Mouse (Mus musculus) adrenal gland, adult 8-10 months (tissue): Measurements from ENCODE around the gene Ccl20. TPM values are rescaled to one million over a fixed set of nuclear protein-coding genes. Genes with fewer than 3 reads are reported as not detected.

ENCODE experiments used
- DNase-seq: peaks from one replicate; pipeline ENCODE4 v3.0.0; 2022
- total RNA-seq, 4 experiments: library from RNA; stranded (reverse); gene quantifications; 2 replicates each; pipeline ENCODE4 v1.2.4; 2022

Ccl20 gene
- total RNA-seq, 4 experiments from 2014 or later: not detected

DNA sequence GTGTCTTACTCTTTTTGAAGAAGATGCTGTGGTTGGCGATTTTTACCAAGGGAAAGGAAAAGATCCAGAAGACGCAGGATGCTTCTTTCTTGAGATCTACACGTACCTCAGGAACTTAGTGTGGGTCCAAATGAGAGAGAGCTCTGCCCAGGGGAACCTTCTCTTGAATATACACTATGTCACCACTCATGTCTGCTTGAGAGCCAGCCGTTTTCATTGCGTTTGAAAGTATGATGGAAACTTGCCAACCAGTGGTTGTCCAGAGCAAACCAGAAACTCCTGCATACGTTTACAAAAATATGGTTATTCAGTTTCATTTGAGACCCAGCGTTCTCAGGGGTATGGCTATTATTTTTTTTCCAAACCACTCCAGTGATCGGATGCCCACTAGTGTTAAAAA lies 24.9 kb downstream of the Ccl20 start:
- DNase-seq: no peak

DNA sequence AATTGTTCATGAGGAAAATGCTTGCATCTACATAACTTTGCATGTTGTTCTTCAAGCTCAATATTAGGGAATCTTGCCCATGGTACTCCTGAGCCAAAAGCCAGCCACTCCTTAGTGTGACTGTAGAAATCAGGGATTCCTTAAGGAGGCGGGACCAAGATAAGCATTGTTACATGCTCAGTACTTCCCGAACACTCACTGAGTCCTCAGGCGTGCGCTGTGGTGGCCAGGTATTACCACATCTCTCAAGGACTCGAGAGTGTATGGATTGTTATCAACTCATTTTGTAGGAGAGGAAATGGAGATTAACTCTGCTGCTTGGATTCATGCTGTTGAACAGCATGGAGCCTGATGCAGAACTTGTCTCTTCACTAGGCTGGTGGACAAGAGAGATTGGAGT lies 25.5 kb downstream of the Ccl20 start:
- no peak for DNase-seq

DNA sequence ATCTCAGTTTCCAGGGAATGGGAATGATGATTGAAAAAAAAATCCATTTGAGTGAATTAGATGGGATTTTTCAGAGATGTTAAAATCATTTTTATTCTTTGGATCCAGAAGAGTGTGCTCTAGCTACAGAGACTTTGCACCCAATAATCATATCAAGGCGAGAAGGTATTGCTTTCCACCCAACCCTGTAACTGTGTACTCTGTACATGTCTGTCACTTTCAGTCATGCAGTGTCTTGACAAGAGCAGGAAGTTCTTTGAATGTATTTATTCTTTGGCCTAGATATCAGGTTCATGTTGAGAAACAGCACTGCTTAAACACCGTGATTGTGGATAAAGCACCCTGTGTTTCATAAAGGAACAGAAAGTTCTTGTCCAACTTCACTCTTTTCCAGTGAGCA lies 30.0 kb downstream of the Ccl20 start:
- no peak for DNase-seq

DNA sequence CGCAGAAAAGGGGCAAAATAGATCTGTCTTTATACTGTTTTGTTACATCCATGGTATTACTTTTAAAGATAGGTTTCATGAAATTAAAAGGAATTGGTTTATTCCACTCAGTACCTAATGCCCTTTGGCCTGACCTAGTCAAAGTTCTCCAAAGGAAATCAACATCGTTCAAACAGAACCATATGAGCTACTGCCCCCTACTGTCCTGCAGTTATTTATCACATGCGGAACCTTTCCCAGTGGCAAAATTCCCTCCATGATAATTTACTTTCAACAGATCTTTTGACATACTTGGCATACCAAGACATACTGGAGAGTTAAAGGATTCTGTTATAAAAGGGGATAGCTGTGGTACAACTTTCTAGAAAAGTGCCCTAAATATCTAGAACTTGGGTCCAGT lies 33.7 kb downstream of the Ccl20 start:
- DNase-seq: no peak

DNA sequence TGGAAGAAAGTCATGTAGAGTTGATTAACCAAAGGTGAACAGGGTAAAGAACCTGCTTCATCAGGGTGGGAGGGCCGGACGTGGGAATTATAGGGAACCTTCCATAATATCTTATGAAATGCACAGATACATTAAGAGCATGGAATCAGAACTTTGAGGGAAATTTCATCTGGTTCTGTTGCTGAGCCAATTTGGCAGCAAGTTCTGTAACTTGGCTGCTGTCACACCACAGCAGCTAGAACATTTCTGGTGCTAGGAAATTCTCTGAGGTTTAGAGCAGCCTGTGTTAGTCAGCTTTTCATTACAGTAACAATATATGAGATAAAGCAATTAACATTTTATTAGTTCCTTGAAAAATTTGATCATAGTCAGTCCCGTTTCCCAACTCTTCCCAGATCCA lies 36.4 kb downstream of the Ccl20 start:
- DNase-seq: no peak

DNA sequence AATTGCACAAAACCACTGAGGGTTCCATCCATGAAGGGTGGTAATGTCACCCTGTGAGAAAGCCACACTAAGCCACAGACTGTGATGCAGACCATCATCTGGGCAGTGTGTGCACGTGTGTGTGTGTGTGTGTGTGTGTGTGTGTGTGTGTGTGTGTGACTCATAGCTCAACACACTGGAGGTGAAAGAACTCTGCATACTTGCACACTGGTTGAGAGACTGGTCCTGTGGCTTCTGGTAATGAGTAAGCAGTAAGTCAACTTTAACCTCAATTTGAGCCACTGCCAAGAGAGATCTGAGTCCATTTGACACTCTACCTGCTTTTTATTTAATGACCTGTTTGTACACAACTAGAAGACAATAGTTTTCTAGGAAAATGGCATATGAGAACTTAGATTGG lies 40.3 kb downstream of the Ccl20 start:
- no peak for DNase-seq

DNA sequence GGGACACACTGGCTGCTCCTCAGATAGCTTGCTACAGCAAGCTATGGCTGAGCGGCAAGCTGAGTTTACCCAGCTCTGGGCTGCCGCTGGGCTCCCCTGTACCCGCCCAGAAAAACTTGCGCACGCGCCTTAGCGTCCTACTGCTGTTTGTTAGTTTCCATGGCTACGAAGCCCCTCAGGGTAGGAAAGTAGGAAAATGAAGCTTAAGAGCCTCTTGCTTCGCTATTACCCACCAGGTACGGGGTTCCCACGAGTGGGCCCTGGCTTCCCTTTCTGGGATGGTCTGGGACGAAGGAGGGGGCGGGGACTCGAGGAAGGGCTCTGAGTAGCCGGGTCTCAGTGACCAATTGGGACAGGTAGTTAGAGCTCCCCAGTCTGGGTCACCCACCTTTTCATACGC lies 43.0 kb downstream of the Ccl20 start, which contains the start of gene Daw1:
Gene Daw1, plus strand, starts transcription at position 150 of the 400 bp plus-strand sequence.
- DNase-seq: peak; percentile 21

DNA sequence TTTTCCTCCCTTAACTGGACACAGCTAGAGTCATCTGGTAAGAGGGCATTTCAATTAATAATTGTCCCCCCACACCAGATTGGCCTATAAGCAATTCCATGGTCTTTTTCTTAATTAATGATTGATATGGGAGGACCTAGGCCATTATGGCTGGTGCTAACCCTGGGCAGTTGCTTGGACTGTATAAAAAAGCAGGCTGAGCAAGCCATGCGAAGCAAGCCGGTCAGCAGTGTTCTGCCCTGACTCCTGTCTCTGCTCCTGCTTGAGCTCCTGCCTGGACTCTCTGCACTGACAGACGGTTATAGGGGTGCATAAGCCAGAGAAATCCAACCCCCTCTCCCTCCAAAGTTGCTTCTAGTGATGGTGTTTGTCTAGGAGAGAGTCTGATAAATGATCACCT lies 45.1 kb downstream of the Ccl20 start:
- DNase-seq: no peak

DNA sequence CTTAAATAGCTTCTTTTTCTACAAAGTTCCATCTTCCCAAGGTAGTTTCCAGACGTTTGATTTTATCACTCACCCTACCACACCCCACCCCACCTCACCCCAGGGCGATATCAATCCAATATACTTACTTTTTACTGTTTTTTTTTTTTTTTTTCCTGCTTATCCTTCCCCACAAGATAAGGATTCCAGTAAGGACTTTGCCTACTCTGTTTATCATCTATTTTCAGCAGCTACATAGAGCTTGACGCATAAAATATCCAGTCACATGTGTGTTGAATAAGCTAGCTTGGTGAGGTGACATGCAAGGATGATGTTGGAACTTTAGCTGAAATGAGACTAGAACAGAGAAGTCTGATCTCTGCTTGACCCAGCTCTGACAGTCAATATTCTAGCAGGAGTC lies 47.5 kb downstream of the Ccl20 start:
- DNase-seq: no peak

Other genes starting within 250 kb of the Ccl20 start
- 1 to 10 TPM in 1 of 4 experiments, under 1 TPM in 2, not detected in 1; 0.44 to 1.0 (median 0.62) TPM for gene A030005L19Rik, start 203.4 kb upstream of the Ccl20 start, total RNA-seq
- gene A030014E15Rik, start 191.8 kb upstream of the Ccl20 start, total RNA-seq: not detected
- gene Gm6217, start 185.4 kb upstream of the Ccl20 start, total RNA-seq: not detected
- gene A030003K21Rik, start 173.4 kb upstream of the Ccl20 start, total RNA-seq: not detected
- gene Gm7544, start 160.8 kb upstream of the Ccl20 start, total RNA-seq: not detected
- gene Gm47955, start 156.5 kb upstream of the Ccl20 start, total RNA-seq: not detected
- not detected for gene Gm47959, start 116.2 kb upstream of the Ccl20 start, total RNA-seq
- gene Slc19a3, start 78.3 kb upstream of the Ccl20 start, total RNA-seq: under 1 TPM in 2 of 4 experiments, not detected in 2; 0.15 to 0.18 TPM
- gene Krtap28-10, start 74.3 kb upstream of the Ccl20 start, total RNA-seq: not detected
- not detected for gene Gm47969, start 71.8 kb upstream of the Ccl20 start, total RNA-seq
- not detected for gene A030005K14Rik, start 57.4 kb upstream of the Ccl20 start, total RNA-seq
- gene Krtap28-13, start 55.8 kb upstream of the Ccl20 start, total RNA-seq: not detected
- not detected for gene Daw1, start 43.0 kb downstream of the Ccl20 start, total RNA-seq